Mouse (Mus musculus) forebrain, embryonic 12.5 days (tissue): ENCODE data around the gene Aspa. TPM values are rescaled to one million over a fixed set of nuclear protein-coding genes. Genes with fewer than 3 reads are reported as not detected.

ENCODE experiments used
- ATAC-seq: fragments of 200-750 bp; cut with Nextera tagmentation; 2 replicates; pipeline ENCODE4 v1.8.0; 2017; ENCODE audit warnings: moderate TSS enrichment; ENCODE audit not compliant: low FRiP score
- H3K27ac ChIP-seq: fragments of 300-500 bp; sonication (generic); 2 replicates; pipeline ENCODE4 v1.5.1; 2016; ENCODE audit warnings: mild to moderate bottlenecking
- H3K27me3 ChIP-seq: fragments of 300-500 bp; sonication (generic); 2 replicates; pipeline ENCODE4 v1.6.1; 2016; ENCODE audit warnings: mild to moderate bottlenecking
- H3K36me3 ChIP-seq: fragments of 300-500 bp; sonication (generic); replicated peaks from 2 replicates; pipeline ENCODE4 v1.6.1; 2016; ENCODE audit warnings: mild to moderate bottlenecking
- H3K4me1 ChIP-seq: fragments of 300-500 bp; sonication (generic); 2 replicates; pipeline ENCODE4 v1.6.1; 2016
- H3K4me2 ChIP-seq: fragments of 300-500 bp; sonication (generic); 2 replicates; pipeline ENCODE4 v1.6.1; 2016; ENCODE audit warnings: mild to moderate bottlenecking, moderate library complexity
- H3K4me3 ChIP-seq: fragments of 300-500 bp; sonication (generic); replicated peaks from 2 replicates; pipeline ENCODE4 v1.5.1; 2016; ENCODE audit warnings: mild to moderate bottlenecking
- H3K9ac ChIP-seq: fragments of 300-500 bp; sonication (generic); 2 replicates; pipeline ENCODE4 v1.6.1; 2016; ENCODE audit warnings: mild to moderate bottlenecking
- H3K9me3 ChIP-seq: fragments of 300-500 bp; sonication (generic); 2 replicates; pipeline ENCODE4 v1.6.1; 2016
- WGBS: fragments of 180-500 bp; shearing (Covaris S2); methylation state at CpG from one replicate; pipeline ENCODE4 v1.1.7; 2016; 5-methylcytosine and 5-hydroxymethylcytosine counted together
- polyA plus RNA-seq: library from polyadenylated mRNA; unstranded; fragments of >200 nt; fragmentation: Nextera tagmentation; extraction: Ambion mirVana; gene quantifications from 2 replicates; pipeline ENCODE4 v1.2.1, GENCODE M21; 2016

The Aspa gene
- polyA plus RNA-seq, 1 experiment from 2014 or later: 0.33 TPM

- Histone ChIP-seq H3K27ac (no peak overlapping the region), H3K4me1 (no peaks in the 10 kb centered on the region), H3K9ac (no peak overlapping the region), H3K9me3 (no peaks in the 10 kb centered on the region), H3K4me2 (no peak overlapping the region), H3K4me3 (no peak overlapping the region), H3K36me3 (no peaks in the 10 kb centered on the region), H3K27me3 (no peaks in the 10 kb centered on the region)
- 81% methylated on average over 1 of the region's 1 CpGs for WGBS
- ATAC-seq: no peak
These were observed 39.8 kb downstream of the Aspa start for GRCm38 (mm10) chr11:73289621-73290020.

- no peak for ATAC-seq
- H3K27me3 ChIP-seq: no peaks in the 10 kb centered on the region
- no peaks in the 10 kb centered on the region for H3K9me3 ChIP-seq
- H3K4me1 ChIP-seq: 0 out of 2 replicates have a peak, but pooled peaks cover 2% of the 10 kb centered on the region
- no peak overlapping the region for H3K27ac ChIP-seq
- no peaks in the 10 kb centered on the region for H3K36me3 ChIP-seq
- H3K9ac ChIP-seq: no peak overlapping the region
- no peak overlapping the region for H3K4me3 ChIP-seq
- H3K4me2 ChIP-seq: no peak overlapping the region
These were observed 45.0 kb downstream of the Aspa start for GRCm38 (mm10) chr11:73284351-73284750.

DNA sequence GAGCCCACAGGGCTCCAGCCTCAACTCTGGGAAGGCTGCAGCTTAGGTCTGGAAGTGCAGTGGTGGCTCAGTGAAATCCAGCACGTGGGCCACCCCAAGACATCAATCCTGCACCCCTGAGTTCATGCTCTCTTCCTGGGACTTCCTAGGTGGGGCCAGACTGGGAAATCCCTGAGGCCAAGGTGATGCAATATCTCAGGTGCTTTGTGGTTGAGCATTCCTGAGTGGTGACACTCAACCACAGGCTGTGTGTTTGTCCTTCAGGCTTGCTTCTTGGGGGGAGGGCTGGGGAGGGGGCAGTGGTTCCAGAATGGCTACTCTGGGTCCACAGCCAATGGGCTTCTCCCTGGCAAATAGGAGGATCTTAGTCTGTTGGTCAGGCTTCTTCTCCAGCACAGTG is 45.5 kb downstream of the Aspa start:
- ATAC-seq: no peak
- H3K9ac ChIP-seq: no peak overlapping the region
- 35% methylated on average over 1 of the region's 1 CpGs for WGBS

GRCm38 (mm10) chr11:73283369-73283768 is 46.0 kb downstream of the Aspa start:
- WGBS: 86% methylated on average over 9 of the region's 9 CpGs
- H3K4me3 ChIP-seq: no peak overlapping the region
- no peaks in the 10 kb centered on the region for H3K27me3 ChIP-seq
- H3K9ac ChIP-seq: no peak overlapping the region
- no peaks in the 10 kb centered on the region for H3K36me3 ChIP-seq
- H3K27ac ChIP-seq: no peak overlapping the region
- H3K4me1 ChIP-seq: 0 out of 2 replicates have a peak, but pooled peaks cover 2% of the 10 kb centered on the region
- no peaks in the 10 kb centered on the region for H3K9me3 ChIP-seq
- H3K4me2 ChIP-seq: no peak overlapping the region
- ATAC-seq: no peak

More for the DNA sequence above, 45.5 kb downstream of the Aspa start:
- Histone ChIP-seq H3K27me3 (no peaks in the 10 kb centered on the region), H3K36me3 (no peaks in the 10 kb centered on the region), H3K4me3 (no peak overlapping the region), H3K4me2 (no peak overlapping the region), H3K4me1 (0 out of 2 replicates have a peak, but pooled peaks cover 2% of the 10 kb centered on the region), H3K27ac (no peak overlapping the region), H3K9me3 (no peaks in the 10 kb centered on the region)

DNA sequence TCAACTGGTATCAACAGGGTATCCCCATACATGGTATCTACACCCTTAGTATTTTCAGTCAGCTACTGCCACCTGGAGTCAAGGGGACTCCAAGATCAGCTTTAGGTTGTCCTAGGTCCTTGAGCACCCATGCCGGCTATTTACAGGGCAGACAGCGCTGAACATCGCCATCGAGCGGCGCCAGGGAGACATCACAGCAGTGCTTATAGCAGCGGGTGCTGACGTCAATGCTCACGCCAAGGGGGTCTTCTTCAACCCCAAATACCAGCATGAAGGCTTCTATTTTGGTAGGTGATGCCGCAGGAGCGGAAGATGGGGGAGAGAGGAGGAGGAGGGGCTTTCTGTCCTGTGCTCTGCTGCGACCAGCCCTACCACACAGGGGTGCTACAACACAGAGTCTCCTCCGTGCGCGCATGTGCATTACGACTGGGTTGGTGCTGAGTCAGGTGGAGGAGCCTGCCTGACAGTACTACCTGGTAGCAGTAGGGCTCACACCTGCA is 47.8 kb downstream of the Aspa start:
- no peaks in the 10 kb centered on the region for H3K27me3 ChIP-seq
- no peaks in the 10 kb centered on the region for H3K9me3 ChIP-seq
- no peaks in the 10 kb centered on the region for H3K36me3 ChIP-seq
- peak; percentile 78; the same call in 1 of the 2 replicates for ATAC-seq
- WGBS: 2% methylated on average over 16 of the region's 16 CpGs
- H3K9ac ChIP-seq: 0 out of 2 replicates have a peak overlapping the region, but pooled peaks have one; percentile 13
- H3K4me1 ChIP-seq: 0 out of 2 replicates have a peak, but pooled peaks cover 2% of the 10 kb centered on the region
- H3K4me3 ChIP-seq: peak overlapping the region; percentile 32
- peak overlapping the region; percentile 53 for H3K4me2 ChIP-seq
- no peak overlapping the region for H3K27ac ChIP-seq

- Histone ChIP-seq H3K4me1 (0 out of 2 replicates have a peak, but pooled peaks cover 2% of the 10 kb centered on the region), H3K9me3 (no peaks in the 10 kb centered on the region), H3K36me3 (no peaks in the 10 kb centered on the region), H3K27ac (no peak overlapping the region), H3K4me3 (no peak overlapping the region), H3K27me3 (no peaks in the 10 kb centered on the region), H3K4me2 (no peak overlapping the region), H3K9ac (no peak overlapping the region)
- ATAC-seq: no peak
- WGBS: 62% methylated on average over 5 of the region's 5 CpGs
These were observed 48.7 kb downstream of the Aspa start for GRCm38 (mm10) chr11:73280710-73281109.

DNA sequence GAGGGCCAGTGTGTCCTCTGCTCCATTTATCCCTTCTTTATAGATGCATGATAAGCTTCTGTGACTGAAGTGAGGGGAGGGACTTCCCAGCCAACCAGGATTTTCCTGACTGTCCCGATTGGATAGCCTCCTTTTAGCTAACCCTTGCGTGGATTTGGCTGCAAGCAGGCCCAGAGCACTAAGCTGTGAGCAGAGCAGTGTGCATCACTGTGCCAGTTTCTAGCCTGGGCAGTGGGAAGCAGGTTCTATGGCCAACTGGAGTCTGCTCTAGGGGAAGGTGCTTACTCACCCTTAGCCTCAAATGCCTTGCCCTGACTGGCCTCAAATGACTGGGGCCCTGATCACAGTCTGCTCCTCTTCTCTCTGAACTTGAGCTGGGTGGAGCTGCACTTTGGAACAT is 54.6 kb downstream of the Aspa start:
- no peaks in the 10 kb centered on the region for H3K27me3 ChIP-seq
- no peaks in the 10 kb centered on the region for H3K4me1 ChIP-seq
- no peak overlapping the region for H3K4me3 ChIP-seq
- no peak overlapping the region for H3K27ac ChIP-seq
- no peaks in the 10 kb centered on the region for H3K9me3 ChIP-seq
- no peaks in the 10 kb centered on the region for H3K36me3 ChIP-seq
- no peak for ATAC-seq
- no peak overlapping the region for H3K9ac ChIP-seq
- H3K4me2 ChIP-seq: no peak overlapping the region
- 35% methylated on average over 2 of the region's 2 CpGs for WGBS

- ATAC-seq: no peak
These were observed 62.1 kb downstream of the Aspa start, which contains the start of gene Trpv3 for GRCm38 (mm10) chr11:73267267-73267666. Trpv3 (plus strand) TSS chr11:73267388.

GRCm38 (mm10) chr11:73261385-73261784 is 68.0 kb downstream of the Aspa start:
- ATAC-seq: no peak
- Histone ChIP-seq H3K4me1 (no peaks in the 10 kb centered on the region), H3K4me3 (no peak overlapping the region), H3K4me2 (no peak overlapping the region), H3K9me3 (no peaks in the 10 kb centered on the region), H3K9ac (no peak overlapping the region), H3K27me3 (no peaks in the 10 kb centered on the region), H3K27ac (no peak overlapping the region), H3K36me3 (no peaks in the 10 kb centered on the region)
- 89% methylated on average over 1 of the region's 1 CpGs for WGBS

More at GRCm38 (mm10) chr11:73267267-73267666, 62.1 kb downstream of the Aspa start, which contains the start of gene Trpv3:
- no peaks in the 10 kb centered on the region for H3K27me3 ChIP-seq
- no peak within 1 kb of the TSS for H3K4me2 ChIP-seq
- H3K4me3 ChIP-seq: no peak within 1 kb of the TSS
- no peak within 1 kb of the TSS for H3K9ac ChIP-seq
- 85% methylated on average over 7 of the region's 7 CpGs for WGBS
- no peaks in the 10 kb centered on the region for H3K9me3 ChIP-seq
- no peaks in the 10 kb centered on the region for H3K36me3 ChIP-seq
- no peak within 1 kb of the TSS for H3K27ac ChIP-seq
- H3K4me1 ChIP-seq: no peaks in the 10 kb centered on the region

- 72% methylated on average over 3 of the region's 3 CpGs for WGBS
- no peak overlapping the region for H3K9ac ChIP-seq
- no peaks in the 10 kb centered on the region for H3K4me1 ChIP-seq
- no peaks in the 10 kb centered on the region for H3K27me3 ChIP-seq
- ATAC-seq: no peak
- H3K27ac ChIP-seq: no peak overlapping the region
- H3K4me2 ChIP-seq: no peak overlapping the region
- H3K9me3 ChIP-seq: no peaks in the 10 kb centered on the region
- no peak overlapping the region for H3K4me3 ChIP-seq
- H3K36me3 ChIP-seq: no peaks in the 10 kb centered on the region
These were observed 68.9 kb downstream of the Aspa start for GRCm38 (mm10) chr11:73260457-73260856.

DNA sequence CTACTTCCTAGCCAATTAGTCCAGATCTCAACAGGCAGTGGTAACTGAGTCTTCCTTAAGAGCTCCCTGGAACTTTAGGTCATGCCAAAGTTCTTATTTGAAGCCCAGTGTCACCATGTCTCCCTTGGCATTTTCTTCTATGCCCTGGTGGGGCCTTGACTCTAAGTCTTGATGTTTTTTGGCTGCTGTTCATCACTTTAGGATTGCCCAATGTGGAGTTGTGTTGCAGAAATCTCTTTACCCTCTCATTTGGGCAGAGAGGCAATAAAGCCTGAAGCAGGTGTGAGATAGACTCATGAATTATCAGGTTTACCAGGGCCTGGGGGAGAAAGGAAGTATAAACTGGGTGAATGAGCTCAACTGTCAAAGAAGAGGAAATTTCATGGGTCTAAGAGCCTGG is 70.7 kb downstream of the Aspa start:
- no peak overlapping the region for H3K4me3 ChIP-seq
- H3K9me3 ChIP-seq: no peaks in the 10 kb centered on the region
- H3K9ac ChIP-seq: no peak overlapping the region
- H3K27me3 ChIP-seq: no peaks in the 10 kb centered on the region
- H3K4me1 ChIP-seq: no peaks in the 10 kb centered on the region
- ATAC-seq: no peak
- H3K27ac ChIP-seq: no peak overlapping the region
- H3K36me3 ChIP-seq: no peaks in the 10 kb centered on the region
- no peak overlapping the region for H3K4me2 ChIP-seq

GRCm38 (mm10) chr11:73257362-73257945 is 71.9 kb downstream of the Aspa start:
- Histone ChIP-seq H3K27ac (no peak overlapping the region), H3K4me3 (no peak overlapping the region), H3K36me3 (no peaks in the 10 kb centered on the region), H3K4me2 (no peak overlapping the region), H3K27me3 (no peaks in the 10 kb centered on the region), H3K9ac (no peak overlapping the region), H3K9me3 (no peaks in the 10 kb centered on the region), H3K4me1 (no peaks in the 10 kb centered on the region)
- ATAC-seq: no peak
- 83% methylated on average over 4 of the region's 4 CpGs for WGBS
